Mouse (Mus musculus): ENCODE measurements at regions not wholly inside any gene's neighbourhood (a gene's known extent, or its start where the extent isn't known, plus 50 kb on each side); places are given as distances from the start of the nearest gene placed in this dataset.

- no peak for DNase-seq
These were observed 184.4 kb upstream of the Habp2 start for GRCm38 (mm10) chr19:56102454-56103080.

- no peak for DNase-seq
These were observed 181.9 kb upstream of the Habp2 start for GRCm38 (mm10) chr19:56105073-56105451.

GRCm38 (mm10) chr19:56105452-56106091 lies 181.4 kb upstream of the Habp2 start:
- no peak for DNase-seq

GRCm38 (mm10) chr19:56108796-56109195 lies 178.1 kb upstream of the Habp2 start:
- DNase-seq, result no peak

- DNase-seq, result no peak
These were observed 171.2 kb upstream of the Habp2 start for GRCm38 (mm10) chr19:56115552-56116284.

GRCm38 (mm10) chr19:56116285-56116680 lies 170.7 kb upstream of the Habp2 start:
- no peak for DNase-seq

GRCm38 (mm10) chr19:56120723-56121122 lies 166.2 kb upstream of the Habp2 start:
- DNase-seq, result peak; percentile 30

- DNase-seq, result no peak
These were observed 164.8 kb upstream of the Habp2 start for GRCm38 (mm10) chr19:56122186-56122585.

GRCm38 (mm10) chr19:56131556-56131955 lies 155.4 kb upstream of the Habp2 start:
- no peak for DNase-seq

GRCm38 (mm10) chr19:56132911-56133562 lies 153.9 kb upstream of the Habp2 start:
- DNase-seq, result no peak

GRCm38 (mm10) chr19:56133565-56133964 lies 153.4 kb upstream of the Habp2 start:
- no peak for DNase-seq

- peak; percentile 71 for DNase-seq
These were observed 152.7 kb upstream of the Habp2 start for GRCm38 (mm10) chr19:56134081-56134818.

- DNase-seq, result peak; percentile 13
These were observed 151.5 kb upstream of the Habp2 start for GRCm38 (mm10) chr19:56135306-56135928.

- no peak for DNase-seq
These were observed 146.4 kb upstream of the Habp2 start for GRCm38 (mm10) chr19:56140540-56140939.

- DNase-seq, result no peak
These were observed 142.7 kb upstream of the Habp2 start for GRCm38 (mm10) chr19:56144221-56144620.

GRCm38 (mm10) chr19:56157120-56157519 lies 129.8 kb upstream of the Habp2 start:
- no peak for DNase-seq

GRCm38 (mm10) chr19:56162156-56162555 lies 124.8 kb upstream of the Habp2 start:
- no peak for DNase-seq

GRCm38 (mm10) chr19:56169133-56169997 lies 117.6 kb upstream of the Habp2 start:
- no peak for DNase-seq

- DNase-seq, result no peak
These were observed 117.0 kb upstream of the Habp2 start for GRCm38 (mm10) chr19:56169998-56170274.

- no peak for DNase-seq
These were observed 114.5 kb upstream of the Habp2 start for GRCm38 (mm10) chr19:56172454-56172853.

GRCm38 (mm10) chr19:56176059-56176458 lies 110.9 kb upstream of the Habp2 start:
- no peak for DNase-seq
